Mouse (Mus musculus) monocyte, adult 5-6 weeks (primary cell): ENCODE results near the gene Olfr235. TPM values are rescaled to one million over a fixed set of nuclear protein-coding genes. Genes with fewer than 3 reads are reported as not detected.
"Not testable (repeated sequence)": the region's sequence is repeated elsewhere in the genome, so short reads cannot be mapped to it uniquely, and the experiment has no call there.

Experiments used
- ATAC-seq: fragments of 153-309, 156-312 bp; replicated peaks from 2 replicates; pipeline ENCODE4 v1.8.0; 2017; ENCODE audit warnings: mild to moderate bottlenecking; ENCODE audit not compliant: low TSS enrichment, insufficient number of reproducible peaks, severe bottlenecking, poor library complexity, low FRiP score
- total RNA-seq: library from RNA; stranded (forward); fragments of 200-1000, 200-491, 200-594 nt; gene quantifications from 3 replicates; pipeline ENCODE4 v1.2.3, GENCODE M21; 2017

Gene Olfr235
- not detected in 3 replicates for total RNA-seq

DNA sequence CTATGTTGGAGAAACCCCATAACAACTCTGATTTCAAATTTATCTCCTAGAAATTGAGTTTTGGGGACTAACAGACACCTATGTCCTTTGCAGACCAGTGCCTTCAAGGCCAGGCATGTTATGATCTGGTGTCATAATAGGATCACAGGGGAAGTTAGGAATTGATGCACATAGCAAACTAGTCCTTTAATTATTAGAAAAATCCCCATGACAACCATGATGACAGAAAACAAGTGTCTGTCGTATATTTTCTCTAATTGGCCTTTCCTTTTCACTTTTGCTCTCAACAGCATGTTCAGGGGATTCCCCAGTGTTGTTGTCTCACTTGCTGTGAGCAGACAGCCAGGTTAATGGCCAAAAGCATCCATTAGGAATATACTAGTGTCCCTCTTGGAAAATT, at the start of gene Olfr235:
TSS of gene Olfr235 (plus strand) at position 301 of the 400 bp plus-strand sequence.
- ATAC-seq = no peak

- not testable (repeated sequence) for ATAC-seq
Measured at GRCm38 (mm10) chr19:12232496-12232895, 28.3 kb upstream of the Olfr235 start, which contains the start of gene Olfr1432. Olfr1432 (minus strand) TSS chr19:12232596.

- ATAC-seq = no peak
Measured at GRCm38 (mm10) chr19:12241559-12241958, 19.3 kb upstream of the Olfr235 start, which contains the start of gene Olfr262. Olfr262 (minus strand) TSS chr19:12241659.

DNA sequence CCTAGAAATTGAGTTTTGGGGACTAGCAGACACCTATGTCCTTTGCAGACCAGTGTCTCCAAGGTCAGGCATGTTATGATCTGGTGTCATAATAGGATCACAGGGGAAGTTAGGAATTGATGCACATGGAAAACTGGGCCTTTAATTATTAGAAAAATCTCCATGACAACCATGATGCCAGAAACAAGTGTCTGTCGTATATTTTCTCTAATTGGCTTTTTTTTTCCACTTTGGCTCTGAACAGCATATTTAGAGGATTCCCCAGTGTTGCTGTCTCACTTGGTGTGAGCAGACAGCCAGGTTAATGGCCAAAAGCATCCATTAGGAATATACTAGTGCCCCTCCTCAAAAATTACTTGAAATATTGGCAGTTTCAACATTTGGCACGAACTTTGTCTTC, 18.7 kb downstream of the Olfr235 start, which contains the start of gene Olfr1434:
TSS of gene Olfr1434 (plus strand) at position 301 of the 400 bp plus-strand sequence.
- ATAC-seq = no peak

DNA sequence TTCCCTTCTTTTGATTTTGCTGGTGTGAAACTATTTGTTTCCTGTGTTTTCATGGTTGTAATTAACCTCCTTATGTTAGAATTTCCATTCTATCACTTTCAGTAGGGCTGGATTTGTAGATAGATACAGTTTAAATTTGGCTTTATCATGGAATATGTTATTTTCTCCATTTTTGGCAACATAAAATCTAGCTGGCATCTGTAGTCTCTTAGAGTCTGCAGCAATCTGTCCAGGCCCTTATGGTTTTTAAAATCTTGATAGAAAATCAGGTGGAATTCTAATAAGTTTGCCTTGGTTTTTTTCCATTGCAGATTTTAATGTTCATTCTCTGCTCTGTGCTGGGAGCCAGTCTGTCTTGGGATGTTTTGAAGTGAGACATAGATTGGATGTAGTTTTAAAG, 32.1 kb downstream of the Olfr235 start:
- ATAC-seq = no peak

DNA sequence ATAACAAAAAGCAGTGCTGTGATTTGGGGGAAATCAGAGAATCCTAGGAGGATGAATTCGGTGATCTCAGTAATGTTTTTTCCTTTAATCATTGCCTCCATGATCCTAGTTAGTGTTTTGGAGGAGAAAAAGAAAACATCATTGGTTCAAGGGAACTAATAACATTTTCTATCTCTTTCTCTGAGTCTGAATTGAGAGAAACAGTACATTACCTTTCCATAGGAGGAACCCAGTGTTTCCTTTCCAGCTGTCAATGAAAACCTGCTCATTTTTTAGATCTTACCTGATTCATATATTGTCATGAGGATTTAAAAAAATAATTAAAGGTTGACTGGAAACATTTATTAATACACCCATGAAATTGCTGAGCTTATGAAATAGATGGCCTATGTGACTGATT, 38.2 kb downstream of the Olfr235 start, which contains the start of gene Olfr1436:
TSS of gene Olfr1436 (minus strand) at position 101 of the 400 bp plus-strand sequence.
- not testable (repeated sequence) for ATAC-seq

Other genes starting within 250 kb of the Olfr235 start
- 0.11 TPM in 1 of 3 replicates, not detected in the others for gene Olfr1423, start 219.7 kb upstream of the Olfr235 start, total RNA-seq
- 1.4 TPM in 1 of 3 replicates, not detected in the others for gene Olfr1424, start 198.3 kb upstream of the Olfr235 start, total RNA-seq
- not detected in 3 replicates for gene Olfr1425, start 183.3 kb upstream of the Olfr235 start, total RNA-seq
- gene Olfr1426, start 169.0 kb upstream of the Olfr235 start, total RNA-seq = not detected in 3 replicates
- gene Olfr1427, start 157.7 kb upstream of the Olfr235 start, total RNA-seq = not detected in 3 replicates
- not detected in 3 replicates for gene Olfr1428, start 145.1 kb upstream of the Olfr235 start, total RNA-seq
- not detected in 3 replicates for gene Olfr76, start 137.8 kb upstream of the Olfr235 start, total RNA-seq
- gene Olfr1555-ps1, start 90.9 kb upstream of the Olfr235 start, total RNA-seq = not detected in 3 replicates
- not detected in 3 replicates for gene Olfr1431, start 60.4 kb upstream of the Olfr235 start, total RNA-seq
- gene Olfr1432, start 28.4 kb upstream of the Olfr235 start, total RNA-seq = not detected in 3 replicates
- not detected in 3 replicates for gene Olfr262, start 19.4 kb upstream of the Olfr235 start, total RNA-seq
- gene Olfr1434, start 18.8 kb downstream of the Olfr235 start, total RNA-seq = not detected in 3 replicates
- not detected in 3 replicates for gene Olfr1436, start 38.1 kb downstream of the Olfr235 start, total RNA-seq
- not detected in 3 replicates for gene Olfr1437, start 64.1 kb downstream of the Olfr235 start, total RNA-seq
- not detected in 3 replicates for gene Olfr1438-ps1, start 74.9 kb downstream of the Olfr235 start, total RNA-seq
- not detected in 3 replicates for gene Olfr1440, start 126.2 kb downstream of the Olfr235 start, total RNA-seq
- gene Olfr1441, start 156.4 kb downstream of the Olfr235 start, total RNA-seq = not detected in 3 replicates
- gene Pfpl, start 166.9 kb downstream of the Olfr235 start, total RNA-seq = not detected in 3 replicates
- 282 to 374 TPM (median 353 TPM) in 3 replicates for gene Mpeg1, start 199.7 kb downstream of the Olfr235 start, total RNA-seq
- gene Dtx4, start 240.4 kb downstream of the Olfr235 start, total RNA-seq = 2.6 to 4.2 TPM (median 2.7 TPM) in 3 replicates